Mouse (Mus musculus): ENCODE results near the gene Tfap2e.

- TF ChIP-seq EP300 (IDR thresholded peaks at IDR 0.05) (no peak), CTCF (IDR thresholded peaks at IDR 0.05) (no peak)
Measured at GRCm38 (mm10) chr4:126734001-126734603, 1.9 kb downstream of the Tfap2e start.
